Mouse (Mus musculus) cerebellum, postnatal 36 days (tissue): ENCODE results near the gene Fgf12.

Experiments used
- DNase-seq, 2 experiments: peaks; one replicate each; pipeline ENCODE4 v3.0.0; 2021 to 2022; ENCODE audit warnings: mixed read lengths in 2 of 2

The Fgf12 gene

GRCm38 (mm10) chr16:28454821-28455220 lies 298.0 kb downstream of the Fgf12 start:
- peak; percentile 30 to 52 for DNase-seq

- peak in 1 of 2 experiments; percentile 11 for DNase-seq
Measured at GRCm38 (mm10) chr16:28447114-28447455, 305.8 kb downstream of the Fgf12 start.

DNA sequence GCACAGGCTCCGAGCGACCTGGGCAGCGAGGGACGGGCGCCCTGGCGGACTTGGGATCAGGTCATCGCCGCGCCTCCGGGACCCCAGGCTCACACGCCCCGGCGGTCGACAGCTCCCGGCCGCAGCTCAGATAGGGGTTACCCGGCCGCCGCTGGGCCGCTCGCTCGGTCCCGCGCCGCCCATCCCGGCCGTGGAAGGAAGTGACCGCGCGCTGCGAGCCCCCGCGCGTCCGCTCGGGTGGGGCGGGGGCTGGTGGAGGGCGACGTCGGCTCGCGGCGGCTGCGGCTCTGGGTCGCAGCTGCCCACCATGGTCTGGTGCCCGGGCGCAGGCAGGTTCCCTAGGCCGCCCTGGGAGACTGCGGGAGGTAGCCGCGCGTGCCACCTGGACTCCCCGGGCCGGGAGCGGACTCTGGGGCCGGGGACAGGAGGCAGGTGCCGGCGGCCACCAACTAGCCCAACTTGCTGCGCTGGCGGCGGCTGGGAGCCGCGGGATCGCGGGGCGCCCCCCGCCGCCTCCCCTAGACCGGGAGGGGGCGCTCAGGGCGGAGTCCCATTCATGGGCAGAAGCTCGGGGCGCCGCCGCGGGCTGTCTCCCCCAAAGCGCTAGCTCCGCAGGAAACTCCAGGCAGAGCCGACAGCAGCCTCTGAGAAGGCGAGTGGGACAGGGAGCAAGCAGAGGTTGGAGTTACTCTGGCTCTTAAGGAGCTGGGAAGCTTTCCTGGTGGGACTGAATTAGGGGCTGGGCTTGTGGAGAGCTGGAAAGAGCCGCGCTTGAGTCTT lies 306.3 kb downstream of the Fgf12 start:
- DNase-seq, result peak; percentile 63 to 67

GRCm38 (mm10) chr16:28445800-28446333 lies 307.0 kb downstream of the Fgf12 start:
- no peak for DNase-seq

DNA sequence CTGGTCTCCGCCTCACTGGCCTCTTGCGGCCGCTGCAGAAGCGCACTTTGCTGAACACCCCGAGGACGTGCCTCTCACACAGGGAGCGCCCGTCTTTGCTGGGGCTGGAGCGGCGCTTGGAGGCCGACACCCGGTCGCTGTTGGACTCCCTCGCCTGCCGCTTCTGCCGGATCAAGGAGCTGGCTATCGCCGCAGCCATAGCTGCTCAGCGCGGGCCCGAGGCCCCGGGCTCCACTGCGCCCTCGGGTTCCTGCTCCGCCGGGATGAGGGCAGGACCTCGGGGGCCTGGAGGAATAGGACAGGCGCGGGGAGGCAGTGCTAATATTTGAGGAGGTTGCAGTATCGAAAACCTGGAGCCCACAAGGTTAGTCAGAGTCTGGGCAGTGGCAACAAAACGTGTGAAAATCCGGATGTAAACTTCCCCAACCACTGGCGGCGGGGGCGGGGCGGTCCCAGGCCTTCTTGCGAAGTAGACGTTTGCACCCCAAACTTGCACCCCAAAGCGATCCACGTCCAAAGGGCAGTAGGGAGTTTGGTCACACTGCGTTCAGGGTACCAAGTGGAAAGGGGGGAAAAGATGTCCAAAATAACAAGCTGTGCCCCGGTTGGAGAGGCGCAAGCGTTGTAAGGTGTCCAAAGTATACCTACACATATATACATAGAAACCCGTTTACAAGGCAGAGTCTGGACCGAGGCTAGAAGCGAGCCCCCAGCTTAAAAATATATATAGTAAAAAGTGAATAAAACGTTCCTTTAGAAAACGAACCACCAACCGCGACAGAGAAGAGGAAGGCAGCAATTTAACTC lies 307.7 kb downstream of the Fgf12 start:
- DNase-seq, result peak; percentile 62 to 67

DNA sequence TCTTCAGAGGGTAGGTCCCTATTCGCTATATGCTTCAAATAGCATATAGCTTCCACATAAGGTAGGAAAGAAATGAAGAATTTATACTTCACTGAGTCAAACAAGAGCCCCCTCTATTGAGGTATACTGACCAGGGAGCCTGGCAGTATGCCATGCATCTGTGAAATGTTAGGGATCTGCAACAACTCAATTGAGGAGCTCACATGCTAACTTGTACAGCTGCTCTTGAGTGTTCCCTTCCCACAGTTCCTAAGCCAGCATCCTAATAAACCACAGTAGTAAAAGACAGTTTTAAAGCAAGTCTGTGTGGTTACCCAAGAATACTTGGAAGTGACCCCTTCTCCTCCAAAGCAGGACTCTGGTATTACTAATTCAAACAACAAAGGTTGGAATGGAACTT lies 331.3 kb downstream of the Fgf12 start:
- no peak for DNase-seq

GRCm38 (mm10) chr16:28419693-28420299 lies 333.1 kb downstream of the Fgf12 start:
- DNase-seq, result no peak

GRCm38 (mm10) chr16:28411210-28411817 lies 341.6 kb downstream of the Fgf12 start:
- DNase-seq, result peak; percentile 39 to 40

DNA sequence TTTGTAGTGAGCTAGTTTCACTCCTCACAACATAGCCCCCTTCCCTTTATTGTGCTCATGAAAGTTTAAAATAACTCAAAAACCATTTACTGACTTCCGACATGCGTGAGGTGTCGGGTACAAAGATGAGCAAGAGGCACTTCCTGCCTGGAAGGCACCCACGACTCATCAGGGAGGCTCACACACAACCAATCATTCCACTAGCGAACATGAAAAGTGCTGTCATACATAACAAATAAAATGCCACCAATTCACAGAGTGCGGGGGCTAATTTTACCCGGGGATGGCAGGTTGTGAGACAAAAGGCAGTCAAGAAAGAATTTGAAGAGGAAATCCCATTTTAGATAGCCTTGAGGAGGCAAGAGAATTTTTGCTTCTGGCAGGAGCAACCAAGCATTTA lies 344.6 kb downstream of the Fgf12 start:
- DNase-seq, result no peak

GRCm38 (mm10) chr16:28407892-28408291 lies 345.0 kb downstream of the Fgf12 start:
- DNase-seq, result no peak

- DNase-seq, result no peak
Measured at GRCm38 (mm10) chr16:28404156-28404555, 348.7 kb downstream of the Fgf12 start.

DNA sequence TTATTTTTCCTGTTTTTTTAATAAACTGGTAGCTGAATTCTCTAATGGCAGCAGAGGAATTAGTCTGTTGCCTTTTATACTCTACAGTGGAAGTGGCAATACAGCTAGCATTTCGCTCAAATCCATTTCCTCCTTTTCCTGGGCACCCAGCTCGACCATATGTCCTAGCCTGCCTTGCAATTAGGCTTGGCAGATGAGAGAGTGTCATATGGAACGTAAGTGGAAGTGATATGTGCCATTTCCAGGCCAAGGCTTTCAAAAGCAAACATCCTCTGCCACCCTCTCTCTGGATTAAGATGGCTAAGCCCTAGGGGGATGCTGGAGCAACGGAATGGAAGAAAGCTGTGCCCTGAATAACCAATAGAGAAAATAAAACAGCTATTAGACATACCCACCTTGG lies 350.2 kb downstream of the Fgf12 start:
- DNase-seq, result peak; percentile 71 to 76

DNA sequence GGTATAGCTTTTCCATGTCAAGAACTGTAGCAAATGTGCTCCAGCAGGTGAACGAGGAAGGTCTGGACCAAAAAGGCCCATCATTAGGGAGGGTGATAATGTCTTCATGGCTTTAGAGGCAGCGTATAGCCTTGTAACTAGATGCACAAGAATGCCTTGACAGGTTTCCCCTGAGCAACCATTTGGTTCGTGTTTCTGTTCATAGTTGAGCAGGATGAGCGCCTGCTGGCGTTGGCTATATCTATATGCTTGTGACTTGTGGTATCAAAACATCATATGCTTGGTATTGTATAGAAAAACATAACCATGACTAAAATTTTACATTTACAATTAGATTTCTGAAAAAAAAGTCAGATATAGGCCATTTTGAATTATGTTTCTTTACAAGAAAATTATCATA lies 361.6 kb downstream of the Fgf12 start:
- DNase-seq, result no peak

DNA sequence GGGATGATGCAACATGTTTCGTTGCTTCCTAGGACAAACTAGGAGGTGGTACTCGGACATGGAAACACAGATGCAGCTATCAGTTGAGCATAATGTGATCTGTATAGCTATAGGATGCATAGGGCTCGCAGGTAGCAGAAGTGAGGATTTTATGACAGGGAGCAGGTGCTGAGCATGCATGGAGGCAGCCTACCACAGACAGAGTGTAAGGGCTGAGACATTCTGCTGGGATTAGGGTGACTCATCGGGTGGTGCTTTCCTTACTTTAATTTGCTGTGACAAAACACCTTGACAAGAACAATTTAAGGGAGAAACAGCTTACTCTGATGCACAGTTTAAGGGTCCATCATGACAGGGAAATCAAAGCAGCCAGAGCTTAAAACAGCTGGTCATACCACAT lies 363.8 kb downstream of the Fgf12 start:
- DNase-seq, result no peak

DNA sequence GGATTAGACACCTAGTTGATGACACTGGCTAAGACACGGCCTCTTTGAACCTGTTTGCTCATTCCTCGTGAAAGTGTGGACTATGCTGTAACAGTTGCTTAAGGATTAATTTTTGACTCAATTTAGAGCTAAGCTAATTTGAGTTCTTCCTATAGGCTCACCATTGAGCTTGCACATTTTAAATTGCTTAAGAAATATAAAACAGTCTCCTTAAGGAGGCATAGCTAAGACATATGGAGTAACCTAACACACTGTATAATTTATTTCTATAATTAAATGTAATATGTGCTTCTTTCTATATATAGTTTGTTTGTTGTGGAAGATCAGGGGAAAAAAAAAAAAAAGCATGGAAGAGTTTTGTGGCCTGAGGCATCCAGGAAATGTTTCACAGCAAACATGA lies 378.1 kb downstream of the Fgf12 start:
- DNase-seq, result no peak

GRCm38 (mm10) chr16:28373311-28373710 lies 379.6 kb downstream of the Fgf12 start:
- no peak for DNase-seq

DNA sequence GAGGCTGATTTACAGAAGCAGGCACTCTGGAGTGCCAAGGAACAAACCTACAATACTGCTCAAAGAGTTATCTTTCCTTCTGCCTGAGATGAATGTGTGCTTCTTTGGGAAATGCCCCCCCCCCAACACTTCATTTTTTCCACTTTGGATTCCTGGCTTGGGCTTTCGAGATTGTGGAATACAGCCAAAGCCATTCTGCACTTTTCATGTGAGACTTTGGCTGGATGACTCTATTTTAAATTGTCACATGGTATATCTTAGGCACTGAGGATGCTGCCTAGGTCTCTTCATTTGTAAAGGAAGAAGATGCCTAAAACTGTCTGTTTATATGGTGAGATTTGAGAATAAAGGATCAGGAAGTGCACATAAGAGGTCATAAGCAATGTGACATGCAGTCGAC lies 402.2 kb downstream of the Fgf12 start:
- no peak for DNase-seq

DNA sequence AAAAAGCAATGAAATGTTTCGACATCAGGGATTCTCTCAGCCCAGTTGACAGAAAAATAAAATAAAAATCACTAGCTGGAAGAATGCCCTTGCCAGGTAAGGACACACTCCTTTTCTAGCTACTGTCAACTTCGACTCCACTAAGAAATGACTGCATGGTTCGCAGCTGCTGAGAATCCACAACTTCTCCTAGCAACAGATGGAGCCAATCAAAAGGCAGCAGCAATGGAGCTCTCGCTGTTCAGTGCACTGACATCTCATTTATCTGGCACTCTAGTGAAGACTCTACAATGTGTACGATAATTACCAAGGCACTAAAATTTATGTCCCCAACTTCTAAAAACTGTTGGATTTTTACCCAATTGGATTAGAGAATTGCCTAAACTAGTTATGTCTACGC lies 407.5 kb downstream of the Fgf12 start:
- no peak for DNase-seq

DNA sequence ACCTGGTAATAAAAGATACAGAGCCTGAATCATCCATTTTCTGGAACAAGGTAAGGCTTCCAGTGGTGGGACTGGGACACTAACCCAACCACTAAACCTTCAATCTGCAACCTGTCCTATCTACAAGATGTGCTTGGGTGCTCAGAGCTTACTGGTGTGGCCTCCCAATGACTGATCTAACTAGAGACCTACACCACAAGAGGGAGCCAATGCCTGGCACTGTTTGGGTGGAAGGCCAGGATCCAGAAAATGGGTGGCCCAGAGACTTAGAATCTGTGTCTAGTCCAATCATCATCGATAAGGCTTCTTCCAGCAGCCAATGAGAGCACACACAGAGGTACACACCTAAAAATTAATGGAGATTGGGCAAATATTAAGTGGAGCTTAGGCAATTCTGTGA lies 414.9 kb downstream of the Fgf12 start:
- DNase-seq, result peak; percentile 19 to 25

GRCm38 (mm10) chr16:28336700-28337099 lies 416.2 kb downstream of the Fgf12 start:
- no peak for DNase-seq

GRCm38 (mm10) chr16:28335025-28335424 lies 417.8 kb downstream of the Fgf12 start:
- no peak for DNase-seq

DNA sequence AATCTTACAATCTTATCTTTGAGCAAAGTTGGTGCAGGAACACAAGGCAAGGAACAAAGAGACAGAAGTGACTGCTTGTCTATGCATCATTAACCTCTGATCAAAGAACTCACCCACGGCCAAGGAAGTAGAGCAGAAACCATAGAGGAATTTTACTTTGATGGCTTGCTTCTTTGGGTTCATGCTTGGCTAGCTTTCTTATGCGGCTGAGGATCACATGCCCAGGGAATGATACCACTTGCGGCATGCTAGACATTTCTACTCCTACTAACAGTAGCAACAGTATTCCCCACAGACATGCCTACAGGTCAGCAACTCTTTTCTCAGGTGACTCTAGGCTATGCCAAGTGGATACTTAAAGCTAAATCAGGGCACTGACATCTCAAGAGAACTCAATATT lies 429.3 kb downstream of the Fgf12 start:
- no peak for DNase-seq

- DNase-seq, result no peak
Measured at GRCm38 (mm10) chr16:28311618-28312017, 441.2 kb downstream of the Fgf12 start.
